Mouse (Mus musculus) midbrain, embryonic 15.5 days (tissue): ENCODE data around the gene Zbtb46. TPM values are rescaled to one million over a fixed set of nuclear protein-coding genes. Genes with fewer than 3 reads are reported as not detected.

Experiments
- ATAC-seq: fragments of 200-750 bp; cut with Nextera tagmentation; replicated peaks from 2 replicates; pipeline ENCODE4 v1.8.0; 2017; ENCODE audit warnings: moderate TSS enrichment
- H3K27ac ChIP-seq: fragments of 300-500 bp; sonication (generic); 2 replicates; pipeline ENCODE4 v1.5.1; 2015; ENCODE audit warnings: mild to moderate bottlenecking, inconsistent platforms
- H3K27me3 ChIP-seq: fragments of 300-500 bp; sonication (generic); replicated peaks from 2 replicates; pipeline ENCODE4 v1.6.1; 2015; ENCODE audit warnings: inconsistent platforms
- H3K36me3 ChIP-seq: fragments of 300-500 bp; sonication (generic); replicated peaks from 2 replicates; pipeline ENCODE4 v1.6.1; 2015; ENCODE audit warnings: inconsistent platforms
- H3K4me1 ChIP-seq: fragments of 300-500 bp; sonication (generic); 2 replicates; pipeline ENCODE4 v1.6.1; 2015; ENCODE audit warnings: inconsistent platforms
- H3K4me2 ChIP-seq: fragments of 300-500 bp; sonication (generic); 2 replicates; pipeline ENCODE4 v1.6.1; 2015; ENCODE audit warnings: inconsistent platforms, mild to moderate bottlenecking, moderate library complexity
- H3K4me3 ChIP-seq: fragments of 300-500 bp; sonication (generic); 2 replicates; pipeline ENCODE4 v1.5.1; 2015; ENCODE audit warnings: mild to moderate bottlenecking, inconsistent platforms
- H3K9ac ChIP-seq: fragments of 300-500 bp; sonication (generic); 2 replicates; pipeline ENCODE4 v1.6.1; 2015; ENCODE audit warnings: mild to moderate bottlenecking, inconsistent platforms
- H3K9me3 ChIP-seq: fragments of 300-500 bp; sonication (generic); 2 replicates; pipeline ENCODE4 v1.6.1; 2016; ENCODE audit warnings: inconsistent platforms
- WGBS: fragments of 180-500 bp; shearing (Covaris S2); methylation state at CpG from one replicate; pipeline ENCODE4 v1.1.7; 2015; ENCODE audit warnings: mixed read lengths; 5-methylcytosine and 5-hydroxymethylcytosine counted together
- polyA plus RNA-seq: library from polyadenylated mRNA; unstranded; fragments of >200 nt; fragmentation: Nextera tagmentation; extraction: Ambion mirVana; gene quantifications from 2 replicates; pipeline ENCODE4 v1.2.1, GENCODE M21; 2015

The Zbtb46 gene
- polyA plus RNA-seq, 1 experiment from 2014 or later, result 26.0 TPM

- Histone ChIP-seq H3K4me1 (no peaks in the 10 kb centered on the region), H3K36me3 (no peaks in the 10 kb centered on the region), H3K4me3 (no peak overlapping the region), H3K9me3 (no peaks in the 10 kb centered on the region), H3K4me2 (no peak overlapping the region), H3K27me3 (no peaks in the 10 kb centered on the region), H3K27ac (no peak overlapping the region), H3K9ac (no peak overlapping the region)
- no peak for ATAC-seq
- 32% methylated on average over 5 of the region's 5 CpGs for WGBS
Measured at GRCm38 (mm10) chr2:181487338-181488277, 28.4 kb upstream of the Zbtb46 start.

- H3K4me3 ChIP-seq, result no peak overlapping the region
- H3K9me3 ChIP-seq, result no peaks in the 10 kb centered on the region
- H3K27me3 ChIP-seq, result no peaks in the 10 kb centered on the region
- H3K4me2 ChIP-seq, result no peak overlapping the region
- no peak overlapping the region for H3K27ac ChIP-seq
- H3K36me3 ChIP-seq, result no peaks in the 10 kb centered on the region
- WGBS, result 15% methylated on average over 1 of the region's 1 CpGs
- no peak overlapping the region for H3K9ac ChIP-seq
- ATAC-seq, result no peak
- no peaks in the 10 kb centered on the region for H3K4me1 ChIP-seq
Measured at GRCm38 (mm10) chr2:181485741-181486140, 26.5 kb upstream of the Zbtb46 start.

- ATAC-seq, result no peak
- WGBS, result 74% methylated on average over 6 of the region's 6 CpGs
Measured at GRCm38 (mm10) chr2:181484456-181485233, 25.4 kb upstream of the Zbtb46 start.

GRCm38 (mm10) chr2:181483562-181484318, 24.5 kb upstream of the Zbtb46 start:
- Histone ChIP-seq H3K36me3 (no peaks in the 10 kb centered on the region), H3K9me3 (no peaks in the 10 kb centered on the region), H3K4me1 (no peaks in the 10 kb centered on the region), H3K4me3 (no peak overlapping the region), H3K27me3 (no peaks in the 10 kb centered on the region), H3K9ac (no peak overlapping the region), H3K4me2 (no peak overlapping the region), H3K27ac (no peak overlapping the region)
- no peak for ATAC-seq
- 30% methylated on average over 7 of the region's 7 CpGs for WGBS

More at GRCm38 (mm10) chr2:181484456-181485233, 25.4 kb upstream of the Zbtb46 start:
- no peak overlapping the region for H3K9ac ChIP-seq
- no peaks in the 10 kb centered on the region for H3K36me3 ChIP-seq
- H3K27ac ChIP-seq, result no peak overlapping the region
- no peak overlapping the region for H3K4me2 ChIP-seq
- no peaks in the 10 kb centered on the region for H3K9me3 ChIP-seq
- no peak overlapping the region for H3K4me3 ChIP-seq
- H3K4me1 ChIP-seq, result no peaks in the 10 kb centered on the region
- H3K27me3 ChIP-seq, result no peaks in the 10 kb centered on the region

GRCm38 (mm10) chr2:181483120-181483519, 23.9 kb upstream of the Zbtb46 start:
- Histone ChIP-seq H3K36me3 (no peaks in the 10 kb centered on the region), H3K9ac (no peak overlapping the region), H3K27me3 (no peaks in the 10 kb centered on the region), H3K4me1 (no peaks in the 10 kb centered on the region), H3K9me3 (no peaks in the 10 kb centered on the region), H3K27ac (no peak overlapping the region), H3K4me3 (no peak overlapping the region), H3K4me2 (no peak overlapping the region)
- no peak for ATAC-seq
- WGBS, result 56% methylated on average over 2 of the region's 2 CpGs

GRCm38 (mm10) chr2:181472256-181472827, 13.1 kb upstream of the Zbtb46 start:
- no peaks in the 10 kb centered on the region for H3K36me3 ChIP-seq
- H3K27me3 ChIP-seq, result no peaks in the 10 kb centered on the region
- no peaks in the 10 kb centered on the region for H3K9me3 ChIP-seq
- no peak overlapping the region for H3K4me2 ChIP-seq
- H3K4me3 ChIP-seq, result no peak overlapping the region
- ATAC-seq, result no peak
- no peak overlapping the region for H3K27ac ChIP-seq
- no peak overlapping the region for H3K9ac ChIP-seq
- H3K4me1 ChIP-seq, result no peaks in the 10 kb centered on the region
- WGBS, result 81% methylated on average over 1 of the region's 1 CpGs

- no peak overlapping the region for H3K27ac ChIP-seq
- ATAC-seq, result no peak
- no peaks in the 10 kb centered on the region for H3K27me3 ChIP-seq
- H3K9ac ChIP-seq, result no peak overlapping the region
- H3K9me3 ChIP-seq, result no peaks in the 10 kb centered on the region
- no peak overlapping the region for H3K4me3 ChIP-seq
- H3K4me1 ChIP-seq, result no peaks in the 10 kb centered on the region
- H3K36me3 ChIP-seq, result no peaks in the 10 kb centered on the region
- no peak overlapping the region for H3K4me2 ChIP-seq
- WGBS, result 66% methylated on average over 5 of the region's 5 CpGs
Measured at GRCm38 (mm10) chr2:181471246-181471645, 12.0 kb upstream of the Zbtb46 start.

GRCm38 (mm10) chr2:181470285-181470684, 11.1 kb upstream of the Zbtb46 start:
- H3K4me2 ChIP-seq, result no peak overlapping the region
- WGBS, result 87% methylated on average over 2 of the region's 2 CpGs

GRCm38 (mm10) chr2:181465423-181465822, 6.2 kb upstream of the Zbtb46 start:
- WGBS, result 55% methylated on average over 3 of the region's 3 CpGs
- Histone ChIP-seq H3K36me3 (no peaks in the 10 kb centered on the region), H3K27ac (no peak overlapping the region), H3K4me3 (no peak overlapping the region), H3K9me3 (no peaks in the 10 kb centered on the region), H3K27me3 (no peaks in the 10 kb centered on the region), H3K9ac (no peak overlapping the region), H3K4me1 (peaks cover 3% of the 10 kb centered on the region; the same call in 1 of the 2 replicates), H3K4me2 (no peak overlapping the region)
- no peak for ATAC-seq

More at GRCm38 (mm10) chr2:181470285-181470684, 11.1 kb upstream of the Zbtb46 start:
- Histone ChIP-seq H3K36me3 (no peaks in the 10 kb centered on the region), H3K9me3 (no peaks in the 10 kb centered on the region), H3K27ac (no peak overlapping the region), H3K4me3 (no peak overlapping the region), H3K4me1 (no peaks in the 10 kb centered on the region), H3K27me3 (no peaks in the 10 kb centered on the region), H3K9ac (no peak overlapping the region)
- no peak for ATAC-seq

- Histone ChIP-seq H3K4me3 (no peak overlapping the region), H3K4me1 (peaks cover 11% of the 10 kb centered on the region), H3K27me3 (no peaks in the 10 kb centered on the region), H3K27ac (no peak overlapping the region), H3K36me3 (no peaks in the 10 kb centered on the region), H3K9ac (no peak overlapping the region), H3K4me2 (no peak overlapping the region; the same call in 1 of the 2 replicates), H3K9me3 (no peaks in the 10 kb centered on the region)
- no peak for ATAC-seq
- 43% methylated on average over 7 of the region's 7 CpGs for WGBS
Measured at GRCm38 (mm10) chr2:181463008-181463738, 3.9 kb upstream of the Zbtb46 start.

GRCm38 (mm10) chr2:181462604-181463003, 3.4 kb upstream of the Zbtb46 start:
- no peak overlapping the region for H3K4me3 ChIP-seq
- peaks cover 14% of the 10 kb centered on the region for H3K4me1 ChIP-seq
- H3K9me3 ChIP-seq, result no peaks in the 10 kb centered on the region
- no peaks in the 10 kb centered on the region for H3K36me3 ChIP-seq
- no peak overlapping the region for H3K9ac ChIP-seq
- 79% methylated on average over 1 of the region's 1 CpGs for WGBS
- no peak overlapping the region for H3K4me2 ChIP-seq
- no peaks in the 10 kb centered on the region for H3K27me3 ChIP-seq
- no peak for ATAC-seq
- H3K27ac ChIP-seq, result no peak overlapping the region
